Mouse (Mus musculus): ENCODE data around the gene Ackr4. TPM values are rescaled to one million over a fixed set of nuclear protein-coding genes. Genes with fewer than 3 reads are reported as not detected.

Gene Ackr4
- total and polyA plus RNA-seq, 3 experiments, result 0.10 to 0.27 TPM; not detected in 1

DNA sequence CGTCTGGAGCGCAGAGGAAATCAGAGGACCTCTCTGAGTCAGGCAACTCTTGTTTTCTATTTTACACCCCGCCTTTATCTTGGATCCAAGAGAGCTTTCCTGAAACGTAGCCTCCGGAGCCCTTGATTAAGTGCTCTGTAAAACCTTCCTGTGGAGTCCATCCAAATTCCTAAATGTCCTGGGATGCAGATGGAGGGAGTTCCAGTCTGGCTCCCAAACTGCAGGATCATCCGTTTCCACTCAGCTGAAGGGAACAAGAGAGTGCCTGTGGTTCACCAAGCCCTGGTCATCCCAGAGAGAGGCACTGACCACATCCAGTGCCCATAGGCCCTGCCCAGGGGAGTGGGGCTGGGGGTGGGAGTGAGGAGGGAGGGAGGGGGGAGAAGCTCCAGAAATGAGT is 24.4 kb downstream of the Ackr4 start:
- Histone ChIP-seq H3K4me1 (ENCODE audit: control insufficient read depth in 1 of 2, insufficient read depth in 2 of 2, low read length in 2 of 2) (no peaks in the 10 kb centered on the region), H3K36me3 (ENCODE audit: control insufficient read depth in 1 of 2, insufficient read depth in 2 of 2, low read length in 2 of 2) (no peaks in the 10 kb centered on the region), H3K79me2 (ENCODE audit: control insufficient read depth, insufficient read depth, low read length, poor library complexity) (no peaks in the 10 kb centered on the region), H3K9me3 (replicated peaks; ENCODE audit: insufficient read depth, low read length) (no peaks in the 10 kb centered on the region), H3K27me3 (ENCODE audit: control insufficient read depth in 1 of 2, insufficient read depth in 2 of 2, low read length in 2 of 2) (no peaks in the 10 kb centered on the region), H3K9ac (ENCODE audit: control insufficient read depth, low read depth, low read length, poor library complexity, severe bottlenecking) (no peak overlapping the region), H3K27ac (ENCODE audit: control insufficient read depth, low read depth, low read length) (no peak overlapping the region), H3K4me3 (ENCODE audit: control insufficient read depth in 1 of 2, insufficient read depth in 1 of 2, low read depth in 2 of 2, low read length in 2 of 2) (no peak overlapping the region)
- no peak for DNase-seq (ENCODE audit: low read depth, low spot score)
- no peak for TF ChIP-seq HCFC1 (IDR thresholded peaks at IDR 0.05; ENCODE audit: low read depth, low read length)
- TF ChIP-seq CTCF (IDR thresholded peaks at IDR 0.05 in 2 of 3, conservative IDR thresholded peaks at IDR 0.05 in 1 of 3; ENCODE audit: control insufficient read depth in 1 of 3, insufficient read depth in 1 of 3, low read depth in 2 of 3, low read length in 3 of 3, poor library complexity in 1 of 3, severe bottlenecking in 1 of 3), result no peak
- TF ChIP-seq POLR2AphosphoS2 (IDR thresholded peaks at IDR 0.05; ENCODE audit: low read length), result no peak
- no peak for TF ChIP-seq POLR2A (IDR thresholded peaks at IDR 0.05; ENCODE audit: control insufficient read depth in 1 of 2, insufficient read depth in 1 of 2, low read depth in 1 of 2, low read length in 2 of 2, poor library complexity in 1 of 2)
- no peak for TF ChIP-seq SMC3 (IDR thresholded peaks at IDR 0.05; ENCODE audit: low read depth, low read length)
- TF ChIP-seq KAT2A (conservative IDR thresholded peaks at IDR 0.05; ENCODE audit: low read depth, low read length), result no peak
- no peak for TF ChIP-seq ELF1 (IDR thresholded peaks at IDR 0.05; ENCODE audit: low read depth, low read length)
- no peak for TF ChIP-seq GABPA (IDR thresholded peaks at IDR 0.05; ENCODE audit: low read depth, low read length)
- TF ChIP-seq RAD21 (IDR thresholded peaks at IDR 0.05; ENCODE audit: low read depth, low read length), result no peak
- no peak for TF ChIP-seq TAL1 (IDR thresholded peaks at IDR 0.05; ENCODE audit: low read length)
- no peak for TF ChIP-seq UBTF (IDR thresholded peaks at IDR 0.05; ENCODE audit: borderline replicate concordance, insufficient read depth, low read depth, low read length)
- no peak for TF ChIP-seq MAX (IDR thresholded peaks at IDR 0.05; ENCODE audit: low read length)
- no peak for TF ChIP-seq TCF12 (IDR thresholded peaks at IDR 0.05; ENCODE audit: low read depth, low read length)
- no peak for TF ChIP-seq JUND (IDR thresholded peaks at IDR 0.05; ENCODE audit: low read depth, low read length)

DNA sequence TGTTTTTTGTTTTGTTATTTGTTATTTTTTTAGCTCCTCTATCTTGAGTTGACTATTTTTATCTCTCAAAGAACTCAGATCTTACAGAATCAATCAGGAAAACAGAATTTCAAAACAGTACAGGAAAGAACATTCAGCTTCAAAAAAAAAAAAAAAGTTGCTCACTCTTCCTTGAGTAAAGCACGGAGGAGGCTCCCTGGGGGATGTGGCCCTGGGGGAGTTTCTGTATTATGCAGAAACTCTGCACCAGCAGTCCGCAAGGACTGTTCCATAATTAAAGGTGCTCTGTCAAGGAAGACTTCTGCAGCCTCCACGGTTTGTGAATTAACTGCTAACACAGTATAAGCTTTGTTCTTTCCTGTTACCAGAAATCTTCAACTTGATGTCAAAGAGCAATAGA is 25.3 kb downstream of the Ackr4 start:
- Histone ChIP-seq H3K79me2 (ENCODE audit: control insufficient read depth, insufficient read depth, low read length, poor library complexity) (no peaks in the 10 kb centered on the region), H3K36me3 (ENCODE audit: control insufficient read depth in 1 of 2, insufficient read depth in 2 of 2, low read length in 2 of 2) (no peaks in the 10 kb centered on the region), H3K4me1 (ENCODE audit: control insufficient read depth in 1 of 2, insufficient read depth in 2 of 2, low read length in 2 of 2) (no peaks in the 10 kb centered on the region), H3K27me3 (ENCODE audit: control insufficient read depth in 1 of 2, insufficient read depth in 2 of 2, low read length in 2 of 2) (no peaks in the 10 kb centered on the region), H3K9me3 (replicated peaks; ENCODE audit: insufficient read depth, low read length) (no peaks in the 10 kb centered on the region), H3K9ac (ENCODE audit: control insufficient read depth, low read depth, low read length, poor library complexity, severe bottlenecking) (no peak overlapping the region), H3K4me3 (ENCODE audit: control insufficient read depth in 1 of 2, insufficient read depth in 1 of 2, low read depth in 2 of 2, low read length in 2 of 2) (no peak overlapping the region), H3K27ac (ENCODE audit: control insufficient read depth, low read depth, low read length) (no peak overlapping the region)
- TF ChIP-seq MYC (IDR thresholded peaks at IDR 0.05; ENCODE audit: low read depth, low read length), result no peak
- no peak for DNase-seq (ENCODE audit: low read depth, low spot score)

GRCm38 (mm10) chr9:104100822-104101221 is 25.9 kb downstream of the Ackr4 start:
- no peak for DNase-seq (ENCODE audit: low read depth, low spot score)
- TF ChIP-seq MAX (IDR thresholded peaks at IDR 0.05; ENCODE audit: low read length), result no peak
- TF ChIP-seq TAL1 (IDR thresholded peaks at IDR 0.05; ENCODE audit: low read length), result no peak
- TF ChIP-seq EP300 (IDR thresholded peaks at IDR 0.05; ENCODE audit: low read depth in 1 of 2, low read length in 2 of 2), result no peak
- TF ChIP-seq POLR2AphosphoS5 (IDR thresholded peaks at IDR 0.05; ENCODE audit: borderline replicate concordance, low read depth, low read length), result no peak
- no peak for TF ChIP-seq E2F4 (IDR thresholded peaks at IDR 0.05; ENCODE audit: borderline replicate concordance, low read depth, low read length)
- TF ChIP-seq JUND (IDR thresholded peaks at IDR 0.05; ENCODE audit: low read depth, low read length), result no peak
- no peak for TF ChIP-seq MAFK (IDR thresholded peaks at IDR 0.05; ENCODE audit: borderline replicate concordance, low read depth, low read length)
- no peak for TF ChIP-seq UBTF (IDR thresholded peaks at IDR 0.05; ENCODE audit: borderline replicate concordance, insufficient read depth, low read depth, low read length)
- no peak for TF ChIP-seq CTCF (IDR thresholded peaks at IDR 0.05 in 2 of 3, conservative IDR thresholded peaks at IDR 0.05 in 1 of 3; ENCODE audit: control insufficient read depth in 1 of 3, insufficient read depth in 1 of 3, low read depth in 2 of 3, low read length in 3 of 3, poor library complexity in 1 of 3, severe bottlenecking in 1 of 3)
- no peak for TF ChIP-seq TBP (IDR thresholded peaks at IDR 0.05; ENCODE audit: low read depth, low read length)
- no peak for TF ChIP-seq NELFE (IDR thresholded peaks at IDR 0.05; ENCODE audit: low read depth, low read length)
- no peak for TF ChIP-seq MXI1 (IDR thresholded peaks at IDR 0.05; ENCODE audit: low read depth, low read length)
- TF ChIP-seq MYB (IDR thresholded peaks at IDR 0.05; ENCODE audit: low read depth, low read length), result no peak
- TF ChIP-seq TCF12 (IDR thresholded peaks at IDR 0.05; ENCODE audit: low read depth, low read length), result no peak
- no peak for TF ChIP-seq BHLHE40 (IDR thresholded peaks at IDR 0.05; ENCODE audit: borderline replicate concordance, low read depth, low read length)
- TF ChIP-seq ZC3H11A (IDR thresholded peaks at IDR 0.05; ENCODE audit: low read depth, low read length), result no peak
- no peak overlapping the region for H3K4me3 ChIP-seq (ENCODE audit: control insufficient read depth in 1 of 2, insufficient read depth in 1 of 2, low read depth in 2 of 2, low read length in 2 of 2)
- H3K36me3 ChIP-seq (ENCODE audit: control insufficient read depth in 1 of 2, insufficient read depth in 2 of 2, low read length in 2 of 2), result no peaks in the 10 kb centered on the region
- H3K4me1 ChIP-seq (ENCODE audit: control insufficient read depth in 1 of 2, insufficient read depth in 2 of 2, low read length in 2 of 2), result no peaks in the 10 kb centered on the region
- H3K9me3 ChIP-seq (replicated peaks; ENCODE audit: insufficient read depth, low read length), result no peaks in the 10 kb centered on the region
- H3K27ac ChIP-seq (ENCODE audit: control insufficient read depth, low read depth, low read length), result no peak overlapping the region
- no peak overlapping the region for H3K9ac ChIP-seq (ENCODE audit: control insufficient read depth, low read depth, low read length, poor library complexity, severe bottlenecking)
- no peaks in the 10 kb centered on the region for H3K27me3 ChIP-seq (ENCODE audit: control insufficient read depth in 1 of 2, insufficient read depth in 2 of 2, low read length in 2 of 2)
- H3K79me2 ChIP-seq (ENCODE audit: control insufficient read depth, insufficient read depth, low read length, poor library complexity), result no peaks in the 10 kb centered on the region
